Mouse (Mus musculus) heart, adult 2 months (tissue): ENCODE data around the gene Clip1.

Experiments used
- CTCF ChIP-seq: fragments of 200-600 bp; IDR thresholded peaks from 2 replicates; pipeline ENCODE4 v1.8.1; 2022; ENCODE audit warnings: antibody characterized with exemption, mild to moderate bottlenecking, moderate library complexity
- POLR2A ChIP-seq: fragments of 200-500 bp; IDR thresholded peaks from 2 replicates; pipeline ENCODE4 v1.6.1; 2011; ENCODE audit warnings: mild to moderate bottlenecking, low read depth, low read length, control low read depth; ENCODE audit not compliant: insufficient read depth

GRCm38 (mm10) chr5:123580043-123580442, 104.4 kb downstream of the Clip1 start:
- TF ChIP-seq CTCF = no peak
- no peak for TF ChIP-seq POLR2A
